Mouse (Mus musculus) frontal cortex, adult (tissue): ENCODE data around the gene Gm5724.
A peak's percentile ranks its signal among the peaks of the same experiment; 100 is the strongest.

Experiments
- ATAC-seq: cut with Nextera tagmentation; 2 replicates; pipeline ENCODE4 v1.9.2; 2017; ENCODE audit warnings: mild to moderate bottlenecking, moderate library complexity, mixed read lengths; ENCODE audit not compliant: low TSS enrichment

Gm5724 gene

DNA sequence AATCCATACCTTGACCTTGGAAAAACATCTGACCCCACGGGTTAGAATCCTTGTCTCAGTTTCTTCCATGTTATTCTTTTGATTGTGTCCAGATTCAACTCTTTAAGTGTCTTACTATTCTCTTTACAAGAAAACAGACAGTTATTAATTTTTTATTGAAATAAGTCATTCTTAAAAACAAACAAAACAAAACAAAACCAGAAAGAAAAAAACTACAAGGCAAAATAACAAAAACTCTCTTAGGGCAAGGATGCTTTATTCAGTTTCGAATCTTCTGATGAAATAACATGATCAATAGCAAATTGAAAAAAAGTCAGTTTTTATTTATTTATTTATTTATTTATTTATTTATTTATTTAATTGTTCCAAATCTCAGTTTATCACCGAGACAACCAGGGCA, at the start of gene Gm5724:
TSS of gene Gm5724 (minus strand) at position 101 of the 400 bp plus-strand sequence.
- ATAC-seq = no peak

DNA sequence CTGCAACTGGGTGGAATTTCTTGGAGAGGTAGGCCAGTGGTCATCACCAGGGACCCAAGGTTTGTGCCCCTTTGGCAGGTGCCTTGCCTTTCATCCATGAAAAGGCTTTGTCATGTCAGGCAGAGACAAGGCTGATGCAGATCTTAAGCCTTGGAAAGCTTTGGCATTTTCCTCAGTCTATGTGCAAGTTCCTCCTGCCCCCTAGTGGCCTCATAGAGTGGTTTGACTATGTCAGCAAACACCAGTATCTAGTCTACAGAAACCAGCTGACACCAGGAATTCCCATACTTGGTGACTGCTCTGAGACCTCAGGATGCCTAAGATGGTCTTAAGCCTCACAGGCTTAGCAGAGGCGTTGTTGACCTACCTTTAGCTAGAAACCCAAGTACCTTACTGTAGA, 24.2 kb upstream of the Gm5724 start:
- ATAC-seq = peak; percentile 99

DNA sequence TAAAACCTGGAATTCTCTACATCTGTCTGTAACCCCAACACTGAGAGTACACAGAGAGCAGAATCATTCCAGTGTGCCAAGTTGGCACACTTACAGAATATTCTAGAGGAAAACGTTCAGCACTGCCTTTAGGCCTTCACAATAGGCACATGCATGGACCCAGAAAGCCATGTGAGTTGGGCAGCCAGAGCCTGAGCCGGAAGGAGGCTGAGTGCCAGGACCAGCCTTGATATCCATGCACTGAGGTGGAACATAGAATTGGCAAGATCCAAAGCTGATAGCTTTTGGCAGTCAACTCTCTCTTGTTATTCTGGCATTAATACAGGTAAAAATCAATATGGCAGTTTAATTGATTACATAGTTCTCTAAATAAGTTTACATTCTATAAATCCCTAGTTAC, 866 bp upstream of the Gm5724 start:
- ATAC-seq = no peak

DNA sequence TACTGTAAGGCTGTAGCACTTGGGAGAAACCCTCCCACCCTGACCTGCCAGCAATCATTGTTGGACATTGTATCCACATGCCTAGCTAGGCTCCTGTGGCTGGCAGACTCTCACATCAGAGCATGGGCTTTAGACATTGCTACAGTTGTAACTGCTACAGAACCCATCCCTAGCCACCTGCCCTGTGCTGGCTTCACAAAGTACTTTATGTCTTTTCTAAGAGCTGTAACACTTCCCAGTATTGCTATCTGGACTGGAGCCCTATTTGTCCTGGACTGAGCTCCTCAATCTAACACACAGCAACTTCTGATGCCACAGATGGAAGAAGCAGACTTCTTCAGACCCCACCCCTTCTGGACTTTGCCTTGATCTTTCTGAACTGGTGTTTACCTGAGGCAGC, 82.4 kb downstream of the Gm5724 start:
- ATAC-seq = no peak

DNA sequence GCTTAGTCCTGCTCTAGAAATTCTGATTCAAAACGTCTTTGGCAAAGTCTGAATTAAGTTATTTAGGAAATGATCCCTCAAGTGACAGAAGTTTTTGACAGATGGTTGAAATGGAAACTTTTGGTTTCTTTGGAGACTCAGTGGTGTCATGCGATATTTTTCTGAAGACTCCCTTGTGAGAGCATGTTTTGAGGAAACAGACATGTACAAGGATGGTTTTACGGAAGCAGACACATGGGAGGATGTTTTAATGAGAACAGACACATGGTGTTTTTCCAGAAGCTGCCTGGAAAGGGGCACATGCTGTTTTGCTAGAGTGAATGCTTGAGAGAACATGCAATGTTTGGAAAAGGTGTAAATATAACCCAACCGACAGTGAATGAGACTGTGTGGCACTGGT, 86.6 kb downstream of the Gm5724 start:
- no peak for ATAC-seq
